Mouse (Mus musculus): ENCODE data around the gene Lman1l. TPM values are rescaled to one million over a fixed set of nuclear protein-coding genes. Genes with fewer than 3 reads are reported as not detected.

Lman1l gene
- polyA plus RNA-seq, 1 experiment from 2014 or later, result not detected

DNA sequence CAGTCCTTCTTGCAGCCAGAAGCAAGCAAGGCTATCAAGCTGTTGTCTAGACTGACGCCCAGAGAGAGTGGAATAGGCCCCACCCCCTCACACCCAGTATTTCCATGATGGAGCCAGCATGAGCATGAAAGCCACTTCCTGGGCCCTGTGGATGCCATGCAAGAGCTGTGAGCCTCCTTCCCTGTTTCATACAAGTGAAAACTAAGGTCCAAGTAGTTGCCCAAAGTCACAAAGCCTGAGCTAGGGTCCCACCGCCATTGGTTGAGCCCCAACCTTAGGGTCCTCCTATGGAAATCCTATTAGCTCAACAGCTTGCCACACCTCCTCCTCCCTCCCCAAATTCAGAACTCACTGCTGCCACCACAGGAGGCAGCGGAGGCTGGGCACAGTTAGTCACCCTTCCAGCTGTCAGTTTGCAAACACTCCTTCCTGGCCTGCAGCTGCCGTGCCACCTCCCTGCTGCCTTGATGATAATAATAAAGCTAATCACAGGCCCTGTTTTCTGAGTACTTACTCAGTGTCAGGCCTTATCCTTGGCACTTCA lies 13.0 kb upstream of the Lman1l start:
- TF ChIP-seq CTCF (IDR thresholded peaks at IDR 0.05; ENCODE audit: low read depth), result peak; percentile 25
- DNase-seq (no peak), ATAC-seq (ENCODE audit: insufficient read depth) (no peak)
- H3K9me3 ChIP-seq (ENCODE audit: low read depth, low read length), result no peaks in the 10 kb centered on the region
- H3K36me3 ChIP-seq (ENCODE audit: insufficient read depth), result peaks cover 38% of the 10 kb centered on the region
- H3K27me3 ChIP-seq (ENCODE audit: insufficient read depth, low read length), result no peaks in the 10 kb centered on the region
- WGBS, result 24% methylated on average over 4 of the region's 4 CpGs
- no peak overlapping the region for H3K9ac ChIP-seq
- no peak overlapping the region for H3K4me2 ChIP-seq
- H3K27ac ChIP-seq (ENCODE audit: low read depth), result no peak overlapping the region
- no peak overlapping the region for H3K4me3 ChIP-seq (ENCODE audit: low read depth, low read length)
- H3K4me1 ChIP-seq (ENCODE audit: insufficient read depth), result peaks cover 15% of the 10 kb centered on the region

DNA sequence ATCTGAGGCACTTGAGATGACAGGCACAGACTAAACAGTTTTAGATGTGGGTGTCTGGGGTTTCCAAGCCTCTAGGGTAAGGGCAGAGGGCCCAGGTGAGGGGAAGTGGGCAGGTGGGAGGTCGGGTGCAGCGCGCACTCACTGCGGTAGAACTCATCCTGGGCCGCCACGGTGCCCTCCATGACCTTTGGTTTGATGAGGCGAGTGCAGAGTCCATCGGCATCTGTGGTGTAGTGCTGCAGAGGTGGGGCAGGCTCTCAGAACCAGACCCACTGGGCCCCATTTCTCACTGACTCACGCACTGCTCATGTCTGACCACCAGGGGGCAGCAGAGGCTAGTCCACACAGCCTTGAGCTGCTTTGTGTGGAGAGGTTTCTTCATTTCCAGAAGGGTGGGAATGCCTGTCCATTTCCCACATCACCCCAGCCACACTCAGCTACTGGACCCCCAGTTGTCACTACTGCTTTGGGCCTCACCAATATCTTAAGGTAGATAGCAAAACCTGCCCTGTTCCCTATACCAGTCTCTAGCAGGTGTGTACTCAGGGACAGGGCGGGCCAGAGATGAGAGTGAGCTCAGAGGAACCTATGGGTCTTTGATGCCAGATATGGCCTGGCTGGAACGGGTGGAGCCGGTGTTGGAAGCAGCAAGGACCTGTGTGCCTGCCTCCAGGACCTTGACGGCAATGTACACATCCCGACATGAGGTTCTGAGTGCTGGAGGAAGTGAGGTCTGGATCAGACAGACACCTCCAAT lies 8.7 kb upstream of the Lman1l start:
- WGBS, result 61% methylated on average over 14 of the region's 14 CpGs
- H3K4me1 ChIP-seq (ENCODE audit: insufficient read depth), result no peaks in the 10 kb centered on the region
- H3K27me3 ChIP-seq (ENCODE audit: insufficient read depth, low read length), result no peaks in the 10 kb centered on the region
- H3K36me3 ChIP-seq (ENCODE audit: insufficient read depth), result peaks cover 81% of the 10 kb centered on the region
- H3K4me2 ChIP-seq, result no peak overlapping the region
- H3K9ac ChIP-seq, result no peak overlapping the region
- TF ChIP-seq CTCF (IDR thresholded peaks at IDR 0.05; ENCODE audit: low read depth), result peak; percentile 99
- no peak overlapping the region for H3K27ac ChIP-seq (ENCODE audit: low read depth)
- H3K4me3 ChIP-seq (ENCODE audit: low read depth, low read length), result no peak overlapping the region
- H3K9me3 ChIP-seq (ENCODE audit: low read depth, low read length), result no peaks in the 10 kb centered on the region
- ATAC-seq (ENCODE audit: insufficient read depth) (peak; percentile 76), DNase-seq (peak; percentile 89)

DNA sequence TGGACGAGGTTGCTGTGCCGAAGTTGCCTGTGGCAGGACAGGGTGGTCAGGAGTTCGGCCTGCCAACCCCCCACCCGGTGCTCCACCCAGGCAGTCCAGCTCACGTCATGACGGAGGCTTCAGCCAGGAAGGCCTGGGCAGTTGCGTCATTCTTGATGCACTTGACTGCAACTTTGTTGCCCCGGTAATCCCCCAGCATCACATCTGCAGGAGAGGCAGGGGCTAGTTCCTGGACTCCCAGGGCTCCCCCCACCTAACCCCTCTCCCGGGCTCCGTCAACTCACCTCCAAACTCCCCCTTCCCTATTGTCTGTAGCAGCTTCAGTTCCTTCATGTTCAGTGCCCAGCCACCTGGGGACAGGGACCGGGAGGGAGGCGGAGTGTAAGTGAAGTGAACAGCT lies 8.1 kb upstream of the Lman1l start:
- H3K4me1 ChIP-seq (ENCODE audit: insufficient read depth), result no peaks in the 10 kb centered on the region
- H3K9me3 ChIP-seq (ENCODE audit: low read depth, low read length), result no peaks in the 10 kb centered on the region
- no peak for TF ChIP-seq CTCF (IDR thresholded peaks at IDR 0.05; ENCODE audit: low read depth)
- H3K36me3 ChIP-seq (ENCODE audit: insufficient read depth), result peaks cover 84% of the 10 kb centered on the region
- no peaks in the 10 kb centered on the region for H3K27me3 ChIP-seq (ENCODE audit: insufficient read depth, low read length)
- H3K27ac ChIP-seq (ENCODE audit: low read depth), result no peak overlapping the region
- ATAC-seq (ENCODE audit: insufficient read depth), result peak; percentile 9; the same call in 1 of the 2 replicates
- DNase-seq, result no peak
- no peak overlapping the region for H3K4me2 ChIP-seq
- H3K9ac ChIP-seq, result no peak overlapping the region
- no peak overlapping the region for H3K4me3 ChIP-seq (ENCODE audit: low read depth, low read length)
- WGBS, result 86% methylated on average over 12 of the region's 12 CpGs

DNA sequence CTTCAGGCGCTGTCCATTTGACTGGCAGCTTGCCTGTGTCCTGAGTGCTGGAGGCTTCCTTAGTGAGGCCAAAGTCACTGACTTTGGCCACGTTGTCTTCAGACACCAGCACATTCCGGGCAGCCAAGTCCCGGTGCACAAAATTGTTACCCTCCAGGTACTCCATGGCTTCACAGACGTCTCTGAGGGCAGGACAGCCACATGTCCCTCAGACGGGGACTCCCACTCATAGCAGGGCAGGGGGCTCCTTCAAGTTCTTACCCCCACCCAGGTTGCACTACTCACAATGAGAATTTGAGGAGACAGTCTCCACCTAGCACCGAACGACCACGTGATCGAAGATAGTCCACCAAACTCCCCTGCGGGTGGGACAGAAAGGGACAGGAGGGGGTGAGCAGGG lies 7.3 kb upstream of the Lman1l start:
- no peak overlapping the region for H3K9ac ChIP-seq
- H3K36me3 ChIP-seq (ENCODE audit: insufficient read depth), result peaks cover 82% of the 10 kb centered on the region
- H3K4me3 ChIP-seq (ENCODE audit: low read depth, low read length), result no peak overlapping the region
- no peak for TF ChIP-seq CTCF (IDR thresholded peaks at IDR 0.05; ENCODE audit: low read depth)
- DNase-seq (no peak), ATAC-seq (ENCODE audit: insufficient read depth) (no peak)
- H3K9me3 ChIP-seq (ENCODE audit: low read depth, low read length), result no peaks in the 10 kb centered on the region
- no peak overlapping the region for H3K27ac ChIP-seq (ENCODE audit: low read depth)
- no peaks in the 10 kb centered on the region for H3K27me3 ChIP-seq (ENCODE audit: insufficient read depth, low read length)
- 87% methylated on average over 11 of the region's 11 CpGs for WGBS
- no peak overlapping the region for H3K4me2 ChIP-seq
- no peaks in the 10 kb centered on the region for H3K4me1 ChIP-seq (ENCODE audit: insufficient read depth)

DNA sequence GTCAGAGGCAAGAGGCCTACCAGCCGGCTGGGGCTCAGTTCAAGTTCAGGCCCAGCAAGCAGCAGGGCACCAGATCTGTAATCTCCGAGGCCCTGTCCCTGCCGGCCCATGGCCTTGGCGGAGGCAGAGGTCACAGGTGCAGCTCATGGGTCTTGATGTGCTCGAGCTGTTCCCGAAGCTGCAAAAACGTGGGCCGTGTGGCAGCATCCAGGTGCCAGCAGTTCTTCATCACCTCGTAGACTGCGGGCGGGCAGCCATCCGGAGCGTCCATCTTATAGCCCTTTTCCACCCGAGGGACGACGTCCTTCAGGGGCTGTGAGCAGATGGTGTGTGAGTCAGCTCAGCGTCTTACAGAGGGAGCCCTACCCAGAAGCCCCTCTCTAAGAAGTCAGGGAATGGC lies 6.6 kb upstream of the Lman1l start:
- 84% methylated on average over 17 of the region's 17 CpGs for WGBS
- no peaks in the 10 kb centered on the region for H3K27me3 ChIP-seq (ENCODE audit: insufficient read depth, low read length)
- DNase-seq (no peak), ATAC-seq (ENCODE audit: insufficient read depth) (no peak)
- no peak overlapping the region for H3K4me3 ChIP-seq (ENCODE audit: low read depth, low read length)
- no peak overlapping the region for H3K9ac ChIP-seq
- no peaks in the 10 kb centered on the region for H3K4me1 ChIP-seq (ENCODE audit: insufficient read depth)
- H3K4me2 ChIP-seq, result no peak overlapping the region
- H3K36me3 ChIP-seq (ENCODE audit: insufficient read depth), result peaks cover 79% of the 10 kb centered on the region
- no peaks in the 10 kb centered on the region for H3K9me3 ChIP-seq (ENCODE audit: low read depth, low read length)
- TF ChIP-seq CTCF (IDR thresholded peaks at IDR 0.05; ENCODE audit: low read depth), result no peak
- H3K27ac ChIP-seq (ENCODE audit: low read depth), result no peak overlapping the region

DNA sequence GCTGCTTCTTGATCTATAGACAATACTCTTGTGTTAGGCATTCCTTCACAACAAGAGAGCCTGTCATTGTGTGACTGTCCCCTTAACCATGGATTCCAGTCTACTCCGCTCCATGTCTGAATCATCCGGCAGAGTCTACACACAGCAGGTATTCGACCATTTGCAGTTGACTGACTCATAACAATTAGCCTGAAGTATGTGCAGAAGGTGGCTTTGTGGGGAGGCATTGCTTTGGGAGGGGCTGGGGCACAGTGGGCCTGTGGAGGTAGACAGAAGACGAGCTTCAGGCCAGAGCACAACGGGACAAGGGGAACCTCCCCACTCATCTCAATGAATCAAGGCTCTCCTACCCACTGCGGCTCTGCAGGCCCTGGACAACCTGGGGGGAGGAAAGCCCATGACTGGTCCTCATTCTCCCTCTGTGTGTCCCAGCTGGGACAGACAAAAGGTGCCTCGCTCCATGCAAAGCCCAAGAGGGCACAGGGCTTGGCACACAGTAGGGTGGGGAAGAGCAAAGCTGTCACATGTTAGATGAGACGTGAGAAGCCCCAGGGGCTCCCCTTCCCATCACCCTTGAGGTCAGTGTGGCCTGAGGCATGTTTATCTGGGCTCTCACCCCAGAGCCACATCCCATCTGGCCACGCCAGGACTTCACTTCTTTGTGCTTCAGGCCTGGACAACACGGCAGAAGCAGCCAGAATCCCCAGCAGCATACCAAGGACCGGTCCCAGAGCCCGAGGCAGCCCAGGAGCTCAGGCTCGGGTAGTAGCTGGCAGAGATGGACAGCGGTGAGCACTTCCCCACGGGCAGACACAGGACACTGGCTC lies 5.3 kb upstream of the Lman1l start:
- 84% methylated on average over 15 of the region's 15 CpGs for WGBS
- H3K9me3 ChIP-seq (ENCODE audit: low read depth, low read length), result no peaks in the 10 kb centered on the region
- no peaks in the 10 kb centered on the region for H3K27me3 ChIP-seq (ENCODE audit: insufficient read depth, low read length)
- no peak for TF ChIP-seq CTCF (IDR thresholded peaks at IDR 0.05; ENCODE audit: low read depth)
- no peak overlapping the region for H3K9ac ChIP-seq
- DNase-seq, result no peak
- H3K4me3 ChIP-seq (ENCODE audit: low read depth, low read length), result no peak overlapping the region
- H3K27ac ChIP-seq (ENCODE audit: low read depth), result no peak overlapping the region
- H3K36me3 ChIP-seq (ENCODE audit: insufficient read depth), result peaks cover 68% of the 10 kb centered on the region
- no peak for ATAC-seq (ENCODE audit: insufficient read depth)
- no peaks in the 10 kb centered on the region for H3K4me1 ChIP-seq (ENCODE audit: insufficient read depth)
- H3K4me2 ChIP-seq, result no peak overlapping the region

DNA sequence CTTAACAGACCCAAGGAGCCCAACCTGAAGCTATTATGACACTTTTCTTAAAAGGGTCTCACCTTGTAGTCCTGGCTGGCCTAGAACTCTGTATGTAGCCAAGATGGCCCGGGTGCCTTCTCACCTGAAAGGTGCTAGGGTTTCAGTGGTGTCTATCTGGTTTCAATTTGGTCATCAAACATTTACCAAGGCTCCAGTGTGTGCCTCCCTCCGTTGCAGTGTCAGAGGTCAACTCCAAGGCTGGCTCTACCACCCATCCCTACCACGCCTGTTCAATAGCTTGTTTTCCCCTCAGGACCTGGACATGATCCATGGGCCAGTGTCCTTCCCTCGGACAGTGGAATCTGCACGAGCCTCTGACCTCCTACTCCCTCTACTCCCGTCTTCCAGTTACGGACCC lies 3.7 kb upstream of the Lman1l start:
- WGBS, result 77% methylated on average over 7 of the region's 7 CpGs
- Histone ChIP-seq H3K4me1 (ENCODE audit: insufficient read depth) (no peaks in the 10 kb centered on the region), H3K27me3 (ENCODE audit: insufficient read depth, low read length) (no peaks in the 10 kb centered on the region), H3K4me3 (ENCODE audit: low read depth, low read length) (no peak overlapping the region), H3K27ac (ENCODE audit: low read depth) (no peak overlapping the region), H3K9ac (no peak overlapping the region), H3K36me3 (ENCODE audit: insufficient read depth) (peaks cover 52% of the 10 kb centered on the region), H3K9me3 (ENCODE audit: low read depth, low read length) (no peaks in the 10 kb centered on the region), H3K4me2 (no peak overlapping the region)
- ATAC-seq (ENCODE audit: insufficient read depth) (no peak), DNase-seq (no peak)
- TF ChIP-seq CTCF (IDR thresholded peaks at IDR 0.05; ENCODE audit: low read depth), result no peak

All from lung, embryonic 14.5 days (tissue).